Mouse (Mus musculus) brain, embryonic 14.5 days (tissue): Measurements from ENCODE around the gene Lactb. TPM values are rescaled to one million over a fixed set of nuclear protein-coding genes. Genes with fewer than 3 reads are reported as not detected.
A peak's percentile ranks its signal among the peaks of the same experiment; 100 is the strongest.

Experiments used
- DNase-seq: peaks from one replicate; pipeline ENCODE4 v3.0.0-alpha.2; 2011; ENCODE audit warnings: low read depth
- CTCF ChIP-seq: fragments of 200-500 bp; IDR thresholded peaks from 2 replicates; pipeline ENCODE4 v1.5.1; 2012; ENCODE audit warnings: inconsistent platforms, mild to moderate bottlenecking, moderate library complexity, borderline replicate concordance; ENCODE audit not compliant: insufficient read depth, insufficient read length; ENCODE audit errors: extremely low read depth
- POLR2A ChIP-seq: fragments of 200-500 bp; IDR thresholded peaks from 2 replicates; pipeline ENCODE4 v1.6.1; 2012; ENCODE audit warnings: mild to moderate bottlenecking, inconsistent platforms, borderline replicate concordance; ENCODE audit not compliant: poor library complexity, insufficient read depth, insufficient read length, severe bottlenecking; ENCODE audit errors: extremely low read depth
- polyA plus RNA-seq: library from polyadenylated mRNA; depleted of rRNA; stranded (reverse); fragments of >200 nt; gene quantifications from 2 replicates; pipeline ENCODE4 v1.2.3, GENCODE M21; 2012; rRNA removed

The Lactb gene
- polyA plus RNA-seq, result 13.5 and 14.8 TPM in 2 replicates

GRCm38 (mm10) chr9:66975239-66975645, at the start of gene Lactb:
Lactb (minus strand) TSS chr9:66975484.
- peak; percentile 98 for DNase-seq
- TF ChIP-seq POLR2A, result peak; percentile 80
- TF ChIP-seq CTCF, result no peak

- no peak for DNase-seq
- no peak for TF ChIP-seq POLR2A
- no peak for TF ChIP-seq CTCF
Measured at GRCm38 (mm10) chr9:67023371-67023770, 48.1 kb upstream of the Lactb start.

- DNase-seq, result no peak
- TF ChIP-seq POLR2A, result no peak
- TF ChIP-seq CTCF, result no peak
Measured at GRCm38 (mm10) chr9:67020063-67020462, 44.8 kb upstream of the Lactb start.

- TF ChIP-seq POLR2A (no peak), CTCF (no peak)
- DNase-seq, result no peak
Measured at GRCm38 (mm10) chr9:67013501-67013900, 38.2 kb upstream of the Lactb start.

- DNase-seq, result no peak
- TF ChIP-seq CTCF, result no peak
- no peak for TF ChIP-seq POLR2A
Measured at GRCm38 (mm10) chr9:67012470-67012869, 37.2 kb upstream of the Lactb start.

GRCm38 (mm10) chr9:67011483-67011882, 36.2 kb upstream of the Lactb start:
- no peak for TF ChIP-seq POLR2A
- no peak for TF ChIP-seq CTCF
- DNase-seq, result no peak

GRCm38 (mm10) chr9:67008781-67009180, 33.5 kb upstream of the Lactb start:
- no peak for TF ChIP-seq CTCF
- no peak for TF ChIP-seq POLR2A
- DNase-seq, result no peak

GRCm38 (mm10) chr9:67006376-67006775, 31.1 kb upstream of the Lactb start:
- no peak for DNase-seq
- TF ChIP-seq CTCF (no peak), POLR2A (no peak)

- TF ChIP-seq CTCF (no peak), POLR2A (no peak)
- peak; percentile 32 for DNase-seq
Measured at GRCm38 (mm10) chr9:67005161-67005742, 30.0 kb upstream of the Lactb start.

- TF ChIP-seq CTCF (no peak), POLR2A (no peak)
- DNase-seq, result no peak
Measured at GRCm38 (mm10) chr9:67003656-67004055, 28.4 kb upstream of the Lactb start.

GRCm38 (mm10) chr9:67003156-67003555, 27.9 kb upstream of the Lactb start:
- no peak for TF ChIP-seq POLR2A
- DNase-seq, result peak; percentile 15

GRCm38 (mm10) chr9:67001506-67001905, 26.2 kb upstream of the Lactb start:
- TF ChIP-seq CTCF (no peak), POLR2A (no peak)
- DNase-seq, result no peak

- TF ChIP-seq CTCF (peak; percentile 81), POLR2A (no peak)
Measured at GRCm38 (mm10) chr9:67001050-67001449, 25.8 kb upstream of the Lactb start.

GRCm38 (mm10) chr9:66999698-67000097, 24.4 kb upstream of the Lactb start:
- TF ChIP-seq POLR2A (no peak), CTCF (no peak)
- peak; percentile 46 for DNase-seq

More at GRCm38 (mm10) chr9:67001050-67001449, 25.8 kb upstream of the Lactb start:
- DNase-seq, result peak; percentile 89
